Mouse (Mus musculus) erythroblast, embryonic 14.5 days (primary cell): Measurements from ENCODE around the gene Rbms3.

Experiments used
- GATA1 ChIP-seq: IDR thresholded peaks from 2 replicates; pipeline ENCODE4 v1.6.1; 2012; ENCODE audit warnings: low read length, inconsistent platforms, mixed read lengths
- TAL1 ChIP-seq: IDR thresholded peaks from 3 replicates; pipeline ENCODE4 v1.6.1; 2012; ENCODE audit warnings: low read length, inconsistent platforms, mixed read lengths

GRCm38 (mm10) chr9:117585345-117585744, 44.4 kb downstream of the Rbms3 start:
- TF ChIP-seq GATA1 = no peak
- TF ChIP-seq TAL1 = no peak
